Mouse (Mus musculus): ENCODE measurements around the gene Wdfy3. TPM values are rescaled to one million over a fixed set of nuclear protein-coding genes. Genes with fewer than 3 reads are reported as not detected.
A peak's percentile ranks its signal among the peaks of the same experiment; 100 is the strongest.

Gene Wdfy3
- total RNA-seq, 2 experiments from 2014 or later: 125 to 129 TPM

GRCm38 (mm10) chr5:101821491-101822310 lies 248.0 kb downstream of the Wdfy3 start:
- intact Hi-C loops (cut with DNase I): no loop called here
- no peak for DNase-seq (ENCODE audit: low spot score in 2 of 2)

GRCm38 (mm10) chr5:101821052-101821451 lies 248.7 kb downstream of the Wdfy3 start:
- intact Hi-C loops (cut with DNase I): no loop called here
- no peak for DNase-seq (ENCODE audit: low spot score in 2 of 2)

GRCm38 (mm10) chr5:101819844-101820243 lies 249.9 kb downstream of the Wdfy3 start:
- no peak for DNase-seq (ENCODE audit: low spot score in 2 of 2)
- intact Hi-C loops (cut with DNase I): no loop called here

GRCm38 (mm10) chr5:101819216-101819615 lies 250.5 kb downstream of the Wdfy3 start:
- intact Hi-C loops (cut with DNase I): no loop called here
- DNase-seq (ENCODE audit: low spot score in 2 of 2): no peak

GRCm38 (mm10) chr5:101816822-101817221 lies 252.9 kb downstream of the Wdfy3 start:
- intact Hi-C loops (cut with DNase I): no loop called here
- no peak for DNase-seq (ENCODE audit: low spot score in 2 of 2)

GRCm38 (mm10) chr5:101811296-101812169 lies 258.2 kb downstream of the Wdfy3 start:
- DNase-seq (ENCODE audit: low spot score in 2 of 2): peak; percentile 34 to 80
- intact Hi-C loops (cut with DNase I): no loop called here

- intact Hi-C loops (cut with DNase I): no loop called here
- no peak for DNase-seq (ENCODE audit: low spot score in 2 of 2)
Measured at GRCm38 (mm10) chr5:101802358-101803022, 267.2 kb downstream of the Wdfy3 start.

GRCm38 (mm10) chr5:101801891-101802290 lies 267.8 kb downstream of the Wdfy3 start:
- no peak for DNase-seq (ENCODE audit: low spot score in 2 of 2)
- intact Hi-C loops (cut with DNase I): no loop called here

GRCm38 (mm10) chr5:101792665-101793064 lies 277.1 kb downstream of the Wdfy3 start:
- intact Hi-C loops (cut with DNase I): no loop called here
- DNase-seq (ENCODE audit: low spot score in 2 of 2): no peak

- DNase-seq (ENCODE audit: low spot score in 2 of 2): no peak
- intact Hi-C loops (cut with DNase I): no loop called here
Measured at GRCm38 (mm10) chr5:101790560-101790959, 279.2 kb downstream of the Wdfy3 start.

- intact Hi-C loops (cut with DNase I): no loop called here
- DNase-seq (ENCODE audit: low spot score in 2 of 2): no peak
Measured at GRCm38 (mm10) chr5:101789770-101790169, 280.0 kb downstream of the Wdfy3 start.

GRCm38 (mm10) chr5:101785921-101786614 lies 283.7 kb downstream of the Wdfy3 start:
- no peak for DNase-seq (ENCODE audit: low spot score in 2 of 2)
- intact Hi-C loops (cut with DNase I): no loop called here

GRCm38 (mm10) chr5:101784787-101785186 lies 284.9 kb downstream of the Wdfy3 start:
- DNase-seq (ENCODE audit: low spot score in 2 of 2): no peak
- intact Hi-C loops (cut with DNase I): no loop called here

GRCm38 (mm10) chr5:101784328-101784727 lies 285.4 kb downstream of the Wdfy3 start:
- intact Hi-C loops (cut with DNase I): no loop called here
- DNase-seq (ENCODE audit: low spot score in 2 of 2): no peak
